Mouse (Mus musculus) limb, embryonic 14.5 days (tissue): ENCODE results near the gene Cdc7. TPM values are rescaled to one million over a fixed set of nuclear protein-coding genes. Genes with fewer than 3 reads are reported as not detected.

ENCODE experiments used
- ATAC-seq: fragments of 200-750 bp; cut with Nextera tagmentation; 2 replicates; pipeline ENCODE4 v1.8.0; 2017; ENCODE audit warnings: low read depth, moderate number of reproducible peaks, moderate TSS enrichment; ENCODE audit not compliant: low FRiP score
- DNase-seq: peaks from one replicate; pipeline ENCODE4 v3.0.0-alpha.2; 2015; ENCODE audit warnings: low spot score
- H3K27ac ChIP-seq: fragments of 300-500 bp; sonication (generic); replicated peaks from 2 replicates; pipeline ENCODE4 v1.5.1; 2014; ENCODE audit warnings: low read depth, mild to moderate bottlenecking, low read length, moderate library complexity, mixed read lengths
- H3K27me3 ChIP-seq: fragments of 300-500 bp; sonication (generic); 2 replicates; pipeline ENCODE4 v1.6.1; 2014; ENCODE audit warnings: low read length, mixed read lengths; ENCODE audit not compliant: control insufficient read depth, insufficient read depth
- H3K36me3 ChIP-seq: fragments of 300-500 bp; sonication (generic); 2 replicates; pipeline ENCODE4 v1.6.1; 2014; ENCODE audit warnings: mild to moderate bottlenecking, low read length, moderate library complexity, mixed read lengths; ENCODE audit not compliant: control insufficient read depth, insufficient read depth
- H3K4me1 ChIP-seq: fragments of 300-500 bp; sonication (generic); 2 replicates; pipeline ENCODE4 v1.6.1; 2014; ENCODE audit warnings: antibody characterized with exemption, low read length, mixed read lengths; ENCODE audit not compliant: control insufficient read depth, insufficient read depth
- H3K4me2 ChIP-seq: fragments of 300-500 bp; sonication (generic); replicated peaks from 2 replicates; pipeline ENCODE4 v1.6.1; 2014; ENCODE audit warnings: low read depth, mild to moderate bottlenecking, low read length, moderate library complexity; ENCODE audit not compliant: severe bottlenecking
- H3K4me3 ChIP-seq: fragments of 300-500 bp; sonication (generic); replicated peaks from 2 replicates; pipeline ENCODE4 v1.5.1; 2014; ENCODE audit warnings: low read length
- H3K9ac ChIP-seq: fragments of 300-500 bp; sonication (generic); 2 replicates; pipeline ENCODE4 v1.6.1; 2014; ENCODE audit warnings: mild to moderate bottlenecking, low read depth, low read length, moderate library complexity; ENCODE audit not compliant: severe bottlenecking
- H3K9me3 ChIP-seq: fragments of 300-500 bp; sonication (generic); 2 replicates; pipeline ENCODE4 v1.6.1; 2016; ENCODE audit warnings: low read length; ENCODE audit not compliant: control insufficient read depth
- POLR2A ChIP-seq: fragments of 200-500 bp; IDR thresholded peaks from 2 replicates; pipeline ENCODE4 v1.8.0; 2012; ENCODE audit warnings: inconsistent platforms, mild to moderate bottlenecking, moderate library complexity, borderline replicate concordance; ENCODE audit not compliant: insufficient read depth, insufficient read length; ENCODE audit errors: extremely low read depth
- WGBS: fragments of 180-500 bp; shearing (Covaris S2); extraction: QIAGEN DNeasy Blood & Tissue Kit; methylation state at CpG from one replicate; pipeline ENCODE4 v1.1.7; 2014; 5-methylcytosine and 5-hydroxymethylcytosine counted together
- polyA plus RNA-seq, 2 experiments: library from polyadenylated mRNA; depleted of rRNA in 1 of 2; stranded (reverse) in 1 of 2; unstranded in 1 of 2; fragments of >200 nt; fragmentation: Nextera tagmentation in 1 of 2; extraction: Ambion mirVana in 1 of 2; gene quantifications; 2 replicates each; pipeline versions ENCODE4 v1.2.1 to v1.2.3; 2012 to 2014

Cdc7 gene
- polyA plus RNA-seq, 2 experiments: 39.8 to 65.8 TPM

DNA sequence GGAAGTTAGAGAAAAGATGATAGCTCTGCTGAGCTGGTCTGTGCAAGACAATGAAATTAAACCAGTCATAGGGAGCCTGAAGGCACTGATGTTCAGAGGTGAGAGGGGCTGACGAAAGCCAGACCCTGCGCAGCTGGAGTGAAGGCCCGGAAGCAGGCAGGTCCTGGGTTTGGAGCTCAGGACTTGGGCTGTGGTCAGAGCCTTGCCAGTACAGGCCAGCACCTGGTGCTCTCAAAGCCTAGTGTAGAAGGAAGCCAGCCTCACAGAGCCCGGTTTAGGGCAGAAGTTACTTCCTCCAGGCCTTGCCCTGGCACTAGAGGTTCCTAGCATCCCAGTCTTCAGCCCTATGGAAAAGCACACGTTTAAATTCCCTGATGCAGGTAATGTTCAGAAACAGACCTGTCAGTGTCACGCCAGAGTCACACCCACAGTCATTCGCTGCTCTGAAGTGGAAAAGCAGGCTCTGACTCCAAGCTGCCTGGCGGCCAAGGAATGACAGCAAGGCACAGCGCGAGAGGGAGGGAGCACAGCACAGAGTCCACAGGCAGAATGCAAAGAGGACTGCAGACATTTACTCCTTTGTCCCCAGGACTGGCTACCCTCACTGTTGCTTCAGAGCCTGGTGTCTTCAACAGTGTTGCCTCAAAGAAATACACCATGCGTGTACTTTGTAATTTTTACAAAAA, 48.1 kb downstream of the Cdc7 start:
- Histone ChIP-seq H3K4me1 (peaks cover 21% of the 10 kb centered on the region), H3K27ac (no peak overlapping the region), H3K4me2 (no peak overlapping the region), H3K9ac (no peak overlapping the region), H3K36me3 (no peaks in the 10 kb centered on the region), H3K9me3 (no peaks in the 10 kb centered on the region), H3K27me3 (no peaks in the 10 kb centered on the region), H3K4me3 (no peak overlapping the region)
- no peak for TF ChIP-seq POLR2A
- DNase-seq (no peak), ATAC-seq (no peak)
- 26% methylated on average over 11 of the region's 11 CpGs for WGBS

DNA sequence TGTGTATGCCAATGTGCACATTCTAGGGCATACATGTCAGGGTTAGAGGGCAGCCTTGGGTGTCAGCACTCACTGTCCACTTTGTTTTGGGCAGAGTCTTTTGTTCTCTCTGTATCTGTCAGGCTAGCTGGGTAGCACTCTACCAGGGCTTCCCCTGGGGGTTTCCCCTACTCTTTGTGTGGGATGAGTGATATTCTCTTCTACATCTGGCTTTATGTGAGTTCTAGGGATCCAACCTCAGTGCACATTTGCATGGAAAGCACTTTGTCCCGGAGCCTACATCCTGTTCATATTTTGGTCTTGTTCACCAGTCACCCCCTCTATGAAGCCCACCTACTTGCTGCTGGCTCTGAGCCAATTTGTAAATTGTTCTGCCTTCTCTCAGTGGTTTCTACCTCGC, 49.3 kb downstream of the Cdc7 start:
- H3K36me3 ChIP-seq: no peaks in the 10 kb centered on the region
- no peak overlapping the region for H3K27ac ChIP-seq
- H3K9ac ChIP-seq: no peak overlapping the region
- ATAC-seq: no peak
- no peaks in the 10 kb centered on the region for H3K27me3 ChIP-seq
- H3K4me3 ChIP-seq: no peak overlapping the region
- TF ChIP-seq POLR2A: no peak
- H3K4me1 ChIP-seq: peaks cover 21% of the 10 kb centered on the region
- no peak for DNase-seq
- WGBS: 33% methylated on average over 2 of the region's 2 CpGs
- H3K9me3 ChIP-seq: no peaks in the 10 kb centered on the region
- H3K4me2 ChIP-seq: no peak overlapping the region

GRCm38 (mm10) chr5:107014146-107014545, 50.0 kb downstream of the Cdc7 start:
- peaks cover 21% of the 10 kb centered on the region for H3K4me1 ChIP-seq
- no peaks in the 10 kb centered on the region for H3K9me3 ChIP-seq
- no peak for DNase-seq
- no peak for TF ChIP-seq POLR2A
- no peak overlapping the region for H3K27ac ChIP-seq
- H3K9ac ChIP-seq: no peak overlapping the region
- H3K27me3 ChIP-seq: no peaks in the 10 kb centered on the region
- no peak for ATAC-seq
- no peak overlapping the region for H3K4me2 ChIP-seq
- no peaks in the 10 kb centered on the region for H3K36me3 ChIP-seq
- 85% methylated on average over 7 of the region's 7 CpGs for WGBS
- no peak overlapping the region for H3K4me3 ChIP-seq

DNA sequence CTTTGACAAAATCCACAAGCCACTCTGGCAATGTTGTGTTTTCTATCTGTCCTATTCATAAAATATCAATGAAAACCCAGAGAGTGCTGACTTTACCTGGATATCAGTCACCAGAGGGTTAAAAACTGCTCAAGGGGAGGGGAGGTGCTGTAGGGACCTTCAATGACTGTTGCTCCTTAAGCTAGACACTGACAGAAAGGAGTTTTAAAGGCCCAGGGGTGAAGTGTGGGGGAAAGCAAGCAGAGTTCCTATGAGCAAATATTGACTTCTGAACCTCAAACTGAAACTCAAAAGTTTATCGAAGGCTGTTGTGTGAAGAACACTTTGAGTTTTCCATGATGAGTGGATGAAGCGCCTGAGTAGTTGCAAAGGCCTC, 50.9 kb downstream of the Cdc7 start:
- H3K27ac ChIP-seq: 0 out of 2 replicates have a peak overlapping the region, but pooled peaks have one; percentile 29

DNA sequence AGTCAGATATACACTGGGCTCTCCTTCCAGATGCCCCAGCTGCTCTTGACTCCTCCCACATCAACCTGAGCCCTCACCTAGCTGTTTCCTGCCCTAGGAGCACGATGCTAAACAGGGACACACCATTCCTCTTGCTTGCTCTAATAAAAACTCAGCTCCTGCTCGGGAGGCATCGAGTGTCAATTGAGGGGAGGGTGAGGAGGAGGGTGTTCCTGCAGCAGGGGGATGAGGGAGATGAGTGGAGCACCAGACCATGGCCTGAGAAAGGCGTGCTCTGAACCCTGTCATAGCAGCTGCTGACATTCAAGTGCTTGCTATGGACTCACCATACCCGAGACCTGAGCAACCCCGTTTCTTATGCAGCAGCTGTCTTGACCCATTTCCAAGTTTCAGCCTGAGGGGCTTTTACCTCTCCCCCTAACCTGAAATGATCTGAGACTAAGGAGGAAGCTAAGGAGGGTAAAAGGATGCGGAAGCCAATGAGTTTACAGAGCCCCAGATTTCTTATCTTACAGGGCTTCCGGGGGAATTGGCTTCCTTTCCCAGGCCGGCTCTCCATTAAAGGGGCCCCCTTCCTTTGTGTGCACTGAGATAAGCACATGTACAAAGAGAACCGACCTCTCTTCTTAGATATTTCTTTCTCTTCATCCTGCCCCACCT, 51.4 kb downstream of the Cdc7 start:
- Histone ChIP-seq H3K4me1 (peaks cover 27% of the 10 kb centered on the region), H3K4me2 (no peak overlapping the region), H3K4me3 (no peak overlapping the region), H3K27me3 (no peaks in the 10 kb centered on the region), H3K9ac (no peak overlapping the region), H3K36me3 (no peaks in the 10 kb centered on the region), H3K9me3 (no peaks in the 10 kb centered on the region), H3K27ac (0 out of 2 replicates have a peak overlapping the region, but pooled peaks have one; percentile 29)
- ATAC-seq: peak; percentile 44; the same call in 1 of the 2 replicates
- DNase-seq: no peak
- no peak for TF ChIP-seq POLR2A
- 13% methylated on average over 10 of the region's 10 CpGs for WGBS

More for the DNA sequence above, 50.9 kb downstream of the Cdc7 start:
- no peak for TF ChIP-seq POLR2A
- H3K9ac ChIP-seq: 0 out of 2 replicates have a peak overlapping the region, but pooled peaks have one; percentile 4
- no peak for DNase-seq
- H3K9me3 ChIP-seq: no peaks in the 10 kb centered on the region
- no peak overlapping the region for H3K4me3 ChIP-seq
- ATAC-seq: peak; percentile 12; the same call in 1 of the 2 replicates
- 38% methylated on average over 2 of the region's 2 CpGs for WGBS
- H3K4me1 ChIP-seq: peaks cover 21% of the 10 kb centered on the region
- no peaks in the 10 kb centered on the region for H3K27me3 ChIP-seq
- H3K4me2 ChIP-seq: no peak overlapping the region
- H3K36me3 ChIP-seq: no peaks in the 10 kb centered on the region
